Mouse (Mus musculus) small intestine, adult 2 months (tissue): Measurements from ENCODE around the gene Coro1c.

Experiments
- CTCF ChIP-seq: fragments of 200-500 bp; IDR thresholded peaks from 2 replicates; pipeline ENCODE4 v1.5.1; 2012; ENCODE audit warnings: low read depth, mild to moderate bottlenecking, control low read depth, inconsistent platforms, low read length, moderate library complexity, mixed read lengths; ENCODE audit not compliant: insufficient replicate concordance, insufficient read length; ENCODE audit errors: extremely low read depth
- POLR2A ChIP-seq: fragments of 200-500 bp; IDR thresholded peaks from 2 replicates; pipeline ENCODE4 v1.6.1; 2012; ENCODE audit warnings: low read depth, mild to moderate bottlenecking, control low read depth, inconsistent platforms, low read length, moderate library complexity

DNA sequence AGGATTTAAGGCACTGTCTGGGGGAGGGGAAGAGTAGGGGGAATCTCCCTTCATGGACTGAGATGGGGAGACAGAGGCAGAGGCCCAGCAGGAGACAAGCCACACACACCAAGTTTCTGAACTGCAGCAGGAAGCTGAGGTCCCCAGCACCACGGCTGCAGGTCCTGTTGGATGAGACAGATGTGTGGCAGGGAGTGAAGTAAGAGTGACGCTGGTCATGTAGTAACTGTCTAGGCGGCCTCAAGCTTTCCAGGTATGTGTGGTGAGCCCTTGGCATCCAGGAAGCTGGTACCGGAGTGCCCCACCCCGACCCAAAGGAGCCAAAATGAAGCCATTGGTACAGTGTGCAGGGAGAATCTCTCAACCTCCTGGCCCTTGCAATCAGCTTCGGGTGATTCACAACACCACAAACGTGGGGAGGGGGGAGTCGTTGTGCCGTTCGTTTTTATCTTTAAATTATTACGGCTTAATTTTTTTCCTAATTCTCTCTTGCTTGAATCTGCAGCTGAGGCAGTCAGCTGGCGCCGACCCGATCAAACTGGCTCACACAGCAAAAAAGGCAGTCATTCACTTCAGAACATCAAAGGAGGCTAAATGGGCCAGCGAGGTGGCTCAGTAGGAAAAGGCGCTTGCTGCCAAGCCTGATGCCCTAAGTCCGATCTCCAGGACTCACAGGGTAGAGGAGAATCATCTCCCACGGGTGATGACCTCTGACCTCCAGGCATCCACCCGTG is 111.2 kb downstream of the Coro1c start:
- TF ChIP-seq POLR2A: no peak
- no peak for TF ChIP-seq CTCF
